Mouse (Mus musculus): ENCODE measurements around the gene Rps6ka2. TPM values are rescaled to one million over a fixed set of nuclear protein-coding genes. Genes with fewer than 3 reads are reported as not detected.

Gene Rps6ka2
- polyA plus RNA-seq, 1 experiment from 2014 or later: 1.8 TPM

DNA sequence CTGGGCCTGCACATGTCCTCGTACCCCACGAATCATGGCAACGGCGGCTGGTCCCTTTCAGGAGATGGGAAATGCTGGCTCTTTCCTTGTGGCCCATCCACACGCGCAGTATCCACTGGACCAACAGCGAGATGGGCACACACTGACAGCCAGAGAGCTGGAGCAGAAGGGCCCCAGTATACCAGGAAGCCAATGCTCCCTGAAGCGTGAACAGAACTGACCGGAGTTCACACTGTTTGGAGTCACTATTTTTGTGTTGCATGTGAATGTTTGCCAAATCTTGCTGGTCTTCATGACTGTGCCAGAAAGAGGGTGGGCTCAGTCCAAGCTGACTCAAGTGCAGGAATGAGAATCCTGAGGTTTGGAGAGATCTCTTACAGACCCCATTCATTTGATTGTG is 58.6 kb downstream of the Rps6ka2 start:
- no peak overlapping the region for H3K4me2 ChIP-seq (replicated peaks; ENCODE audit: low read depth)
- H3K27me3 ChIP-seq (replicated peaks; ENCODE audit: control insufficient read depth, insufficient read depth, low read length): no peaks in the 10 kb centered on the region
- TF ChIP-seq CTCF (IDR thresholded peaks at IDR 0.05; ENCODE audit: low read depth): no peak
- no peak overlapping the region for H3K4me3 ChIP-seq (ENCODE audit: low read depth, low read length)
- H3K4me1 ChIP-seq (replicated peaks; ENCODE audit: control insufficient read depth, insufficient read depth, low read length): no peaks in the 10 kb centered on the region
- no peak for ATAC-seq
- no peak overlapping the region for H3K27ac ChIP-seq (ENCODE audit: low read depth, low read length)
- H3K9me3 ChIP-seq (ENCODE audit: control insufficient read depth): no peaks in the 10 kb centered on the region
- H3K9ac ChIP-seq (ENCODE audit: low read depth, low read length): no peak overlapping the region
- no peaks in the 10 kb centered on the region for H3K36me3 ChIP-seq (ENCODE audit: control insufficient read depth, insufficient read depth)
- WGBS: 93% methylated on average over 9 of the region's 9 CpGs

DNA sequence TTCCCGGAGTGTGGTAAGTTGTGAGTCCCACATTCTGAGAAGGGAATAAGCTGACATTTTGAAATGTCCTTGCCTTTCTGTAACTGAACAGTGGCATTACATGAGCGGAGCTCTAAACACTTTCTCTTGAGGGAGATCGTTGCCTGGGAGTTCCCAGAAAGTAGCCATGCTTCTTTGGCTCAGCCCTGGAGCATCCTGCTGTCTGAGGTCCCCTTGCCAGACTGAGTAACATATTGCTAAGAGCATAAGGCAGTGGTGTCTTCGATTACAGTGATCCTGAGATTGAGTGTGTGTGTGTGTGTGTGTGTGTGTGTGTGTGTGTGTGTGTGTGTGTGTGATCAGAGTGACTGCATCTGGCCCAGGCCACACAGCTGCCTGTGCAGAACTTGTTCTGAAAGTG is 61.4 kb downstream of the Rps6ka2 start:
- 87% methylated on average over 4 of the region's 4 CpGs for WGBS
- no peak for TF ChIP-seq CTCF (IDR thresholded peaks at IDR 0.05; ENCODE audit: low read depth)
- no peak for ATAC-seq
- Histone ChIP-seq H3K9me3 (ENCODE audit: control insufficient read depth) (no peaks in the 10 kb centered on the region), H3K4me1 (replicated peaks; ENCODE audit: control insufficient read depth, insufficient read depth, low read length) (no peaks in the 10 kb centered on the region), H3K27me3 (replicated peaks; ENCODE audit: control insufficient read depth, insufficient read depth, low read length) (no peaks in the 10 kb centered on the region), H3K9ac (ENCODE audit: low read depth, low read length) (no peak overlapping the region), H3K36me3 (ENCODE audit: control insufficient read depth, insufficient read depth) (no peaks in the 10 kb centered on the region; the same call in 1 of the 2 replicates), H3K4me2 (replicated peaks; ENCODE audit: low read depth) (no peak overlapping the region), H3K4me3 (ENCODE audit: low read depth, low read length) (no peak overlapping the region), H3K27ac (ENCODE audit: low read depth, low read length) (no peak overlapping the region)

DNA sequence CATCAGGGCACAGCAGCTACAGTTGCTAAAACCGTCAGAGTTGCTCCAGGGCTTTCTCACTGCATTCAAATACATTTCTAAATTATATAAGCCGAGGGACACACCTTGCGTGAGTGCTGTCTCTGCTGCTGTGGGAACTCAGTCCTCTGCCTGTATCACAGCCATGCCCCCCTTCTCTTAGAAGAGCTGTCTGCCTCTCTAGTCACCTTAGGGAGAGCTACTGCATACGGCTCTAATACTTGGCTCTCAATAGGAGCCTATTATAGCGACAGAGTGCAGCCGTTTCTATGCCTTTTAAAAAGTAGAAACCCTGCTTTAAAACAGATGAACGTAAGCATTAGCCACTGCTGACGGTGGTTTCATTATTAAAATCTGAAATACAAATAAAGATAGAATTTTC is 61.9 kb downstream of the Rps6ka2 start:
- 84% methylated on average over 8 of the region's 8 CpGs for WGBS
- H3K4me1 ChIP-seq (replicated peaks; ENCODE audit: control insufficient read depth, insufficient read depth, low read length): no peaks in the 10 kb centered on the region
- TF ChIP-seq CTCF (IDR thresholded peaks at IDR 0.05; ENCODE audit: low read depth): no peak

DNA sequence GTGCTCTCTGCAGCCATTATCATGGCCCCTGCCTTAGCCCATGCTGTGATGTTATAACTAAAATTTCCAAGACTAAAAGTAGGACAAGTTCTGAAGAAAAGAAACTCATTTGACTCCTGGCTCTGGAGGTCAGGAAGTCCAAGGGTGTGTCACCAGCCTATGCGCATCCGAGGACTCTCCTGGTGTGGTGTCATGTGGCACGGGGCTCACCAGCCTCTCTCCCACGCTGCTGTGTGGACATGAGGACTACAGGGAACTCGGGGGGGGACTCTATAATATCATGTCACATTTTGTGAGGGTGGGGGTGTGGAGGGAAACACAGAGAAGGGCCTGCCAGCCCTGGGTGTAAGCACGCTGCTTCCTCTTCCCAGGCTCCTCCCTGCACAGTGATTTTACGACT is 62.5 kb downstream of the Rps6ka2 start:
- Histone ChIP-seq H3K4me2 (replicated peaks; ENCODE audit: low read depth) (no peak overlapping the region), H3K36me3 (ENCODE audit: control insufficient read depth, insufficient read depth) (no peaks in the 10 kb centered on the region; the same call in 1 of the 2 replicates), H3K4me3 (ENCODE audit: low read depth, low read length) (no peak overlapping the region), H3K27me3 (replicated peaks; ENCODE audit: control insufficient read depth, insufficient read depth, low read length) (no peaks in the 10 kb centered on the region), H3K4me1 (replicated peaks; ENCODE audit: control insufficient read depth, insufficient read depth, low read length) (no peaks in the 10 kb centered on the region), H3K27ac (ENCODE audit: low read depth, low read length) (no peak overlapping the region), H3K9me3 (ENCODE audit: control insufficient read depth) (no peaks in the 10 kb centered on the region), H3K9ac (ENCODE audit: low read depth, low read length) (no peak overlapping the region)
- no peak for ATAC-seq
- 44% methylated on average over 7 of the region's 7 CpGs for WGBS
- no peak for TF ChIP-seq CTCF (IDR thresholded peaks at IDR 0.05; ENCODE audit: low read depth)

More for the DNA sequence above, 61.9 kb downstream of the Rps6ka2 start:
- Histone ChIP-seq H3K27ac (ENCODE audit: low read depth, low read length) (no peak overlapping the region), H3K9me3 (ENCODE audit: control insufficient read depth) (no peaks in the 10 kb centered on the region), H3K9ac (ENCODE audit: low read depth, low read length) (no peak overlapping the region), H3K36me3 (ENCODE audit: control insufficient read depth, insufficient read depth) (no peaks in the 10 kb centered on the region; the same call in 1 of the 2 replicates), H3K27me3 (replicated peaks; ENCODE audit: control insufficient read depth, insufficient read depth, low read length) (no peaks in the 10 kb centered on the region), H3K4me3 (ENCODE audit: low read depth, low read length) (no peak overlapping the region), H3K4me2 (replicated peaks; ENCODE audit: low read depth) (no peak overlapping the region)
- ATAC-seq: no peak

DNA sequence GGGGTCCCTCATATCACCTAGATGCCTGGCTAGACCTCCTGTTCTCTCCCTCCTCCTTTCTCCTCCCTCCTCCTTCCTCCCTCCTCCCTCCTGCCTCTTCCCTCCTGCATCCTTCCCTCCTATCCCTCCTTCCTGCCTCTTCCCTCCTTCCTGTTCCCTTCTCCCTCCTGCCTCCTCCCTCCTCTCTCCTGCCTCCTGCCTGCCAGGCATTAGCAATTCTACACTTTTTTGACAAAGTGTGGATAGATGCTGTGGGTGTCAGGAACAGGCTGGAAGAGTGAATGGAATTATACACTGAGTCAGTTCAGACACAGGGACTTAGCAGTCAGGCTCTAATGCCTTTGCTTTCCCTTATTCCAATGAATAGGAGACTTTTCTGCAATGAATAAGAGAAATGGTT is 63.3 kb downstream of the Rps6ka2 start:
- Histone ChIP-seq H3K9me3 (ENCODE audit: control insufficient read depth) (no peaks in the 10 kb centered on the region), H3K27ac (ENCODE audit: low read depth, low read length) (no peak overlapping the region), H3K9ac (ENCODE audit: low read depth, low read length) (no peak overlapping the region), H3K27me3 (replicated peaks; ENCODE audit: control insufficient read depth, insufficient read depth, low read length) (no peaks in the 10 kb centered on the region), H3K4me1 (replicated peaks; ENCODE audit: control insufficient read depth, insufficient read depth, low read length) (no peaks in the 10 kb centered on the region), H3K4me2 (replicated peaks; ENCODE audit: low read depth) (no peak overlapping the region), H3K36me3 (ENCODE audit: control insufficient read depth, insufficient read depth) (no peaks in the 10 kb centered on the region; the same call in 1 of the 2 replicates), H3K4me3 (ENCODE audit: low read depth, low read length) (no peak overlapping the region)
- no peak for TF ChIP-seq CTCF (IDR thresholded peaks at IDR 0.05; ENCODE audit: low read depth)
- ATAC-seq: no peak

DNA sequence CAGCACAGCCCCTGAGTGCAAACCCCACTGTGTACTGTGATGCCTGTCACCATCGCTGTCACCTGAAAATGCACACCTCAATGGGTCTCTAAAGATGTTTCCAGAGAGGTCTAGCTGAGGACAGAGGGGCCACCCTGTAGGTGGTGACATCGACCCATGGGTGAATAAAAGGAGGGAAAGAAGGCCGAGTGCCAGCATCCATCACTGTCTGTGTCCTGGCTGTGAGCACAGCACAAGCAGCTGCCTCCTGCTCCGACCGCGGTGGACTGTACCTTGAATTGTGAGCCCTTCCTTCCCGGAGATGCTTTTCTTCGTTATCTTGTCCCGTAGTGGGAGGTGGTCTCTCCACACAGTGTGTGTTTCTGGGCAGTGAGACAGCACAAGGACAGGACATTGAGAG is 67.8 kb downstream of the Rps6ka2 start:
- H3K27ac ChIP-seq (ENCODE audit: low read depth, low read length): no peak overlapping the region
- H3K36me3 ChIP-seq (ENCODE audit: control insufficient read depth, insufficient read depth): no peaks in the 10 kb centered on the region; the same call in 1 of the 2 replicates
- H3K9ac ChIP-seq (ENCODE audit: low read depth, low read length): no peak overlapping the region
- WGBS: 88% methylated on average over 9 of the region's 9 CpGs
- H3K9me3 ChIP-seq (ENCODE audit: control insufficient read depth): no peaks in the 10 kb centered on the region
- H3K4me3 ChIP-seq (ENCODE audit: low read depth, low read length): no peak overlapping the region
- H3K4me2 ChIP-seq (replicated peaks; ENCODE audit: low read depth): no peak overlapping the region
- no peaks in the 10 kb centered on the region for H3K4me1 ChIP-seq (replicated peaks; ENCODE audit: control insufficient read depth, insufficient read depth, low read length)
- ATAC-seq: no peak
- TF ChIP-seq CTCF (IDR thresholded peaks at IDR 0.05; ENCODE audit: low read depth): no peak
- H3K27me3 ChIP-seq (replicated peaks; ENCODE audit: control insufficient read depth, insufficient read depth, low read length): no peaks in the 10 kb centered on the region

DNA sequence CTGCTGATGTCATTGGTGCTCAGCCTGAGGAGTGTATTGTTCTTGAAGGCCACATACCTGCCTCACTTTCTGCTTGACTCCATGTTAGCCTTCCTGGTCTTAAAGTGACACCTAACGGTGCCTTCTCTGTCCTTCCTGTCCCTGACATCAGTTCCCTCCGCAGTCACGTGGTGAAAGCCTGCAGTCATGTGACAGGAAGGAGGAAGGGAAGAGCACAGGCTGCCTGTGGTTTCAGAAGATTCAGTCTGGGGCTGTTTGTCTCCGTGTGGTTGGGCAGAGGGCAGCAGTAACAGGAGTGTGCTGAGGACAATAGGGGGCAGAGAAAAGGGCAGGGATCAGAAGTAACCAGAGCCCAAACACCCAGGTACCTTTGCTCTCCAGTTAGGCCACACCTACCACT is 68.9 kb downstream of the Rps6ka2 start:
- Histone ChIP-seq H3K4me2 (replicated peaks; ENCODE audit: low read depth) (no peak overlapping the region), H3K27me3 (replicated peaks; ENCODE audit: control insufficient read depth, insufficient read depth, low read length) (no peaks in the 10 kb centered on the region), H3K9me3 (ENCODE audit: control insufficient read depth) (no peaks in the 10 kb centered on the region), H3K4me3 (ENCODE audit: low read depth, low read length) (no peak overlapping the region), H3K4me1 (replicated peaks; ENCODE audit: control insufficient read depth, insufficient read depth, low read length) (no peaks in the 10 kb centered on the region), H3K9ac (ENCODE audit: low read depth, low read length) (no peak overlapping the region), H3K27ac (ENCODE audit: low read depth, low read length) (no peak overlapping the region), H3K36me3 (ENCODE audit: control insufficient read depth, insufficient read depth) (no peaks in the 10 kb centered on the region; the same call in 1 of the 2 replicates)
- no peak for TF ChIP-seq CTCF (IDR thresholded peaks at IDR 0.05; ENCODE audit: low read depth)
- WGBS: 56% methylated on average over 4 of the region's 4 CpGs
- no peak for ATAC-seq
